Mouse (Mus musculus): ENCODE results near the gene Srsf9. TPM values are rescaled to one million over a fixed set of nuclear protein-coding genes. Genes with fewer than 3 reads are reported as not detected.

Srsf9 gene
- polyA plus RNA-seq, 1 experiment from 2014 or later = 383 TPM

- no peaks in the 10 kb centered on the region for H3K9me3 ChIP-seq
- H3K4me1 ChIP-seq = peaks cover 13% of the 10 kb centered on the region
- peaks cover 79% of the 10 kb centered on the region for H3K36me3 ChIP-seq (replicated peaks)
- WGBS = 72% methylated on average over 3 of the region's 3 CpGs
- no peak overlapping the region for H3K27ac ChIP-seq
- no peak overlapping the region for H3K9ac ChIP-seq
- no peak for ATAC-seq (ENCODE audit: low FRiP score)
- H3K4me2 ChIP-seq = no peak overlapping the region
- no peak overlapping the region for H3K4me3 ChIP-seq (replicated peaks)
- H3K27me3 ChIP-seq = no peaks in the 10 kb centered on the region
Measured at GRCm38 (mm10) chr5:115333626-115334025, 6.6 kb downstream of the Srsf9 start.

- 31% methylated on average over 7 of the region's 7 CpGs for WGBS
- Histone ChIP-seq H3K4me3 (replicated peaks) (peak overlapping the region; percentile 87), H3K36me3 (replicated peaks) (peaks cover 54% of the 10 kb centered on the region), H3K9me3 (no peaks in the 10 kb centered on the region), H3K9ac (peak overlapping the region; percentile 87), H3K27ac (no peak overlapping the region), H3K4me1 (peaks cover 24% of the 10 kb centered on the region), H3K4me2 (peak overlapping the region; percentile 73), H3K27me3 (no peaks in the 10 kb centered on the region)
- no peak for ATAC-seq (ENCODE audit: low FRiP score)
Measured at GRCm38 (mm10) chr5:115340007-115340406, 13.0 kb downstream of the Srsf9 start.

GRCm38 (mm10) chr5:115340577-115341313, 13.8 kb downstream of the Srsf9 start, which contains the start of the genes Gatc and Triap1:
Gatc (minus strand) TSS chr5:115341178.
Triap1 (plus strand) TSS chr5:115341225.
- WGBS = under 1% methylated on average over 62 of the region's 62 CpGs
- Histone ChIP-seq H3K9ac (peak within 1 kb of the TSS; percentile 87), H3K36me3 (replicated peaks) (peaks cover 54% of the 10 kb centered on the region), H3K27me3 (no peaks in the 10 kb centered on the region), H3K4me3 (replicated peaks) (peak within 1 kb of the TSS; percentile 87), H3K4me1 (peaks cover 24% of the 10 kb centered on the region), H3K27ac (peak within 1 kb of the TSS; percentile 80), H3K9me3 (no peaks in the 10 kb centered on the region), H3K4me2 (peak within 1 kb of the TSS; percentile 73)
- ATAC-seq (ENCODE audit: low FRiP score) = peak; percentile 93

- Histone ChIP-seq H3K4me2 (peak overlapping the region; percentile 73), H3K27me3 (no peaks in the 10 kb centered on the region), H3K9ac (peak overlapping the region; percentile 87), H3K27ac (peak overlapping the region; percentile 80), H3K36me3 (replicated peaks) (peaks cover 53% of the 10 kb centered on the region), H3K4me3 (replicated peaks) (peak overlapping the region; percentile 87), H3K4me1 (peaks cover 24% of the 10 kb centered on the region), H3K9me3 (no peaks in the 10 kb centered on the region)
- ATAC-seq (ENCODE audit: low FRiP score) = peak; percentile 72; the same call in 1 of the 2 replicates
- 13% methylated on average over 36 of the region's 36 CpGs for WGBS
Measured at GRCm38 (mm10) chr5:115341314-115342165, 14.6 kb downstream of the Srsf9 start.

GRCm38 (mm10) chr5:115347564-115347963, 20.6 kb downstream of the Srsf9 start:
- Histone ChIP-seq H3K4me1 (peaks cover 22% of the 10 kb centered on the region), H3K4me2 (peak overlapping the region; percentile 97), H3K27ac (no peak overlapping the region), H3K4me3 (replicated peaks) (peak overlapping the region; percentile 96), H3K27me3 (no peaks in the 10 kb centered on the region), H3K9me3 (no peaks in the 10 kb centered on the region), H3K36me3 (replicated peaks) (peaks cover 40% of the 10 kb centered on the region), H3K9ac (0 out of 2 replicates have a peak overlapping the region, but pooled peaks have one; percentile 22)
- peak; percentile 18; the same call in 1 of the 2 replicates for ATAC-seq (ENCODE audit: low FRiP score)
- WGBS = 4% methylated on average over 5 of the region's 5 CpGs

- under 1% methylated on average over 64 of the region's 74 CpGs for WGBS
- peak within 1 kb of the TSS; percentile 97 for H3K4me2 ChIP-seq
- no peaks in the 10 kb centered on the region for H3K9me3 ChIP-seq
- H3K9ac ChIP-seq = peak within 1 kb of the TSS; percentile 92
- peak; percentile 94 for ATAC-seq (ENCODE audit: low FRiP score)
- peak within 1 kb of the TSS; percentile 96 for H3K4me3 ChIP-seq (replicated peaks)
- no peaks in the 10 kb centered on the region for H3K27me3 ChIP-seq
- H3K36me3 ChIP-seq (replicated peaks) = peaks cover 29% of the 10 kb centered on the region
- peaks cover 19% of the 10 kb centered on the region for H3K4me1 ChIP-seq
- peak within 1 kb of the TSS; percentile 86 for H3K27ac ChIP-seq
Measured at GRCm38 (mm10) chr5:115348546-115349224, 21.7 kb downstream of the Srsf9 start, which contains the start of gene Cox6a1. Cox6a1 (minus strand) TSS chr5:115348981.

GRCm38 (mm10) chr5:115349225-115349555, 22.2 kb downstream of the Srsf9 start:
- Histone ChIP-seq H3K9ac (peak overlapping the region; percentile 92), H3K27me3 (no peaks in the 10 kb centered on the region), H3K4me2 (peak overlapping the region; percentile 97), H3K9me3 (no peaks in the 10 kb centered on the region), H3K4me1 (peaks cover 19% of the 10 kb centered on the region), H3K27ac (peak overlapping the region; percentile 86), H3K4me3 (replicated peaks) (peak overlapping the region; percentile 96), H3K36me3 (replicated peaks) (peaks cover 24% of the 10 kb centered on the region)
- peak; percentile 54 for ATAC-seq (ENCODE audit: low FRiP score)
- under 1% methylated on average over 18 of the region's 18 CpGs for WGBS

GRCm38 (mm10) chr5:115351348-115351747, 24.4 kb downstream of the Srsf9 start:
- no peak overlapping the region for H3K4me2 ChIP-seq
- no peak overlapping the region for H3K27ac ChIP-seq
- H3K9me3 ChIP-seq = no peaks in the 10 kb centered on the region
- H3K27me3 ChIP-seq = no peaks in the 10 kb centered on the region
- ATAC-seq (ENCODE audit: low FRiP score) = no peak
- 80% methylated on average over 5 of the region's 5 CpGs for WGBS
- peaks cover 3% of the 10 kb centered on the region for H3K36me3 ChIP-seq (replicated peaks)
- no peak overlapping the region for H3K4me3 ChIP-seq (replicated peaks)
- peaks cover 21% of the 10 kb centered on the region for H3K4me1 ChIP-seq
- no peak overlapping the region for H3K9ac ChIP-seq

- no peaks in the 10 kb centered on the region for H3K36me3 ChIP-seq (replicated peaks)
- no peak overlapping the region for H3K27ac ChIP-seq
- H3K9ac ChIP-seq = no peak overlapping the region
- no peak for ATAC-seq (ENCODE audit: low FRiP score)
- WGBS = 71% methylated on average over 13 of the region's 13 CpGs
- no peak overlapping the region for H3K4me2 ChIP-seq
- no peaks in the 10 kb centered on the region for H3K9me3 ChIP-seq
- no peaks in the 10 kb centered on the region for H3K27me3 ChIP-seq
- no peak overlapping the region for H3K4me3 ChIP-seq (replicated peaks)
- H3K4me1 ChIP-seq = peaks cover 10% of the 10 kb centered on the region; the same call in 1 of the 2 replicates
Measured at GRCm38 (mm10) chr5:115355070-115355469, 28.1 kb downstream of the Srsf9 start.

GRCm38 (mm10) chr5:115358872-115359271, 31.9 kb downstream of the Srsf9 start:
- no peak overlapping the region for H3K4me3 ChIP-seq (replicated peaks)
- peak; percentile 58; the same call in 1 of the 2 replicates for ATAC-seq (ENCODE audit: low FRiP score)

GRCm38 (mm10) chr5:115359438-115359837, 32.5 kb downstream of the Srsf9 start:
- Histone ChIP-seq H3K4me1 (peaks cover 26% of the 10 kb centered on the region), H3K27me3 (no peaks in the 10 kb centered on the region), H3K36me3 (replicated peaks) (no peaks in the 10 kb centered on the region), H3K4me3 (replicated peaks) (no peak overlapping the region), H3K9me3 (no peaks in the 10 kb centered on the region), H3K9ac (no peak overlapping the region), H3K4me2 (no peak overlapping the region), H3K27ac (0 out of 2 replicates have a peak overlapping the region, but pooled peaks have one; percentile 31)
- WGBS = 90% methylated on average over 8 of the region's 8 CpGs
- ATAC-seq (ENCODE audit: low FRiP score) = no peak

More at GRCm38 (mm10) chr5:115358872-115359271, 31.9 kb downstream of the Srsf9 start:
- Histone ChIP-seq H3K9ac (no peak overlapping the region), H3K4me1 (peaks cover 26% of the 10 kb centered on the region), H3K27me3 (no peaks in the 10 kb centered on the region), H3K36me3 (replicated peaks) (no peaks in the 10 kb centered on the region), H3K9me3 (no peaks in the 10 kb centered on the region), H3K27ac (peak overlapping the region; percentile 31; the same call in 1 of the 2 replicates), H3K4me2 (no peak overlapping the region)
- 2% methylated on average over 12 of the region's 12 CpGs for WGBS

All from forebrain, embryonic 12.5 days (tissue).